Mouse (Mus musculus) E14TG2a.4 (cell line): ENCODE measurements around the gene Kctd11.

Experiments used
- CTCF ChIP-seq: conservative IDR thresholded peaks from 2 replicates; pipeline ENCODE4 v1.5.1; 2014; ENCODE audit warnings: low read length
- NANOG ChIP-seq: IDR thresholded peaks from 2 replicates; pipeline ENCODE4 v1.6.1; 2014; ENCODE audit warnings: borderline replicate concordance, low read length, mixed read lengths
- POU5F1 ChIP-seq: IDR thresholded peaks from 2 replicates; pipeline ENCODE4 v1.6.1; 2014; ENCODE audit warnings: low read length, borderline replicate concordance

DNA sequence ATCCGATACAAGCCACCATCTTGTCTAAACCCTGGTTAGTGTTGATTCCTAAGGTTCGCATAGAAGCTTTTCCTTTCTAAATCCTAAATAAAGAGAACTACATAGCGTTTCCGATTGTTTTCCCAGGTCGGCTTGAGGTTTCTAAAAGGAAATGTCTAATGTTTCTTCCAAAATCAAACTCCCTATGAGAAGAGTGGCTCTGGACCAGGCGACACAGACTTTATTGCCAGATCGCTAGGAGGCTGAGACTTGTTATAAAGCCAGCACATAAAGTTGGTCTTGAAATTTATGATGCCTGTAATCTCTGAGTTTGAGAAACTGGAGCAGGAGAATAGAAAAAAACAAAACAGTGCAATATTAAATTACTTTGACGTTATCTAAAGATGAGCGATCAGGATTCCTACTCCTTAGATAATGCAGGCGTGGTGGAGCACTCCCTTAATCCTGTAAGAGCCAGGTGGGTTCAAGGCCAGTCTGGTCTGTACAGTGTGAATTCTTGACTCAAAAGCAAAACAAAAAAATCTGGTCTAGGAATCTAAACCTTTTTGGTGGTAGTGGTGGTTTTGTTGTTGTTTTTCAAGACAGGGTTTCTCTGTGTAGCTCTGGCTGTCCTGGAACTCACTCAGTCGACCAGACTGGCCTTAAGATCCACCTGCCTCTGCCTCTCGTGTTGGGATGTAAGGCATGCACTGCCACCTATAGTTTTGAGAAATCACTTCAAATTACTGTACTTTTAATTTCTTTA lies 41.0 kb upstream of the Kctd11 start:
- no peak for TF ChIP-seq CTCF
- no peak for TF ChIP-seq NANOG
- TF ChIP-seq POU5F1 = no peak
